Mouse (Mus musculus) embryonic facial prominence, embryonic 15.5 days (tissue): ENCODE measurements around the gene Smpdl3a. TPM values are rescaled to one million over a fixed set of nuclear protein-coding genes. Genes with fewer than 3 reads are reported as not detected.

Experiments used
- ATAC-seq: fragments of 200-750 bp; cut with Nextera tagmentation; 2 replicates; pipeline ENCODE4 v1.8.0; 2017; ENCODE audit warnings: low read depth, moderate TSS enrichment; ENCODE audit not compliant: insufficient number of reproducible peaks, low FRiP score, low TSS enrichment
- H3K27ac ChIP-seq: fragments of 300-500 bp; sonication (generic); replicated peaks from 2 replicates; pipeline ENCODE4 v1.5.1; 2015; ENCODE audit warnings: mild to moderate bottlenecking, inconsistent platforms
- H3K27me3 ChIP-seq: fragments of 300-500 bp; sonication (generic); 2 replicates; pipeline ENCODE4 v1.6.1; 2015; ENCODE audit warnings: inconsistent platforms
- H3K36me3 ChIP-seq: fragments of 300-500 bp; sonication (generic); 2 replicates; pipeline ENCODE4 v1.6.1; 2015; ENCODE audit warnings: mild to moderate bottlenecking, inconsistent platforms
- H3K4me1 ChIP-seq: fragments of 300-500 bp; sonication (generic); 2 replicates; pipeline ENCODE4 v1.6.1; 2015; ENCODE audit warnings: inconsistent platforms
- H3K4me2 ChIP-seq: fragments of 300-500 bp; sonication (generic); replicated peaks from 2 replicates; pipeline ENCODE4 v1.6.1; 2015; ENCODE audit warnings: mild to moderate bottlenecking, inconsistent platforms
- H3K4me3 ChIP-seq: fragments of 300-500 bp; sonication (generic); replicated peaks from 2 replicates; pipeline ENCODE4 v1.5.1; 2015; ENCODE audit warnings: mild to moderate bottlenecking, inconsistent platforms
- H3K9ac ChIP-seq: fragments of 300-500 bp; sonication (generic); 2 replicates; pipeline ENCODE4 v1.6.1; 2015; ENCODE audit warnings: inconsistent platforms
- H3K9me3 ChIP-seq: fragments of 300-500 bp; sonication (generic); replicated peaks from 2 replicates; pipeline ENCODE4 v1.6.1; 2016; ENCODE audit warnings: inconsistent platforms
- WGBS: fragments of 180-500 bp; shearing (Covaris S2); methylation state at CpG from one replicate; pipeline ENCODE4 v1.1.7; 2015; 5-methylcytosine and 5-hydroxymethylcytosine counted together
- polyA plus RNA-seq: library from polyadenylated mRNA; unstranded; fragments of >200 nt; fragmentation: Nextera tagmentation; extraction: Ambion mirVana; gene quantifications from 2 replicates; pipeline ENCODE4 v1.2.1, GENCODE M21; 2015

Smpdl3a gene
- 22.0 and 22.4 TPM in 2 replicates for polyA plus RNA-seq

- ATAC-seq, result no peak
- Histone ChIP-seq H3K27ac (peak within 1 kb of the TSS; percentile 63; the same call in 1 of the 2 replicates), H3K36me3 (no peaks in the 10 kb centered on the region), H3K4me3 (peak within 1 kb of the TSS; percentile 54), H3K4me1 (peaks cover 12% of the 10 kb centered on the region), H3K4me2 (peak within 1 kb of the TSS; percentile 95), H3K9ac (peak within 1 kb of the TSS; percentile 55), H3K27me3 (no peaks in the 10 kb centered on the region), H3K9me3 (no peaks in the 10 kb centered on the region)
- 73% methylated on average over 7 of the region's 7 CpGs for WGBS
These were observed at the start of gene Smpdl3a for GRCm38 (mm10) chr10:57794018-57794417. Smpdl3a (plus strand) TSS chr10:57794335.

- no peak overlapping the region for H3K9ac ChIP-seq
- H3K27ac ChIP-seq, result no peak overlapping the region
- H3K4me2 ChIP-seq, result no peak overlapping the region
- H3K36me3 ChIP-seq, result no peaks in the 10 kb centered on the region
- ATAC-seq, result no peak
- H3K9me3 ChIP-seq, result no peaks in the 10 kb centered on the region
- no peak overlapping the region for H3K4me3 ChIP-seq
- no peaks in the 10 kb centered on the region for H3K4me1 ChIP-seq
- no peaks in the 10 kb centered on the region for H3K27me3 ChIP-seq
These were observed 48.7 kb upstream of the Smpdl3a start for GRCm38 (mm10) chr10:57745452-57745851.

GRCm38 (mm10) chr10:57747127-57747526 is 47.0 kb upstream of the Smpdl3a start:
- Histone ChIP-seq H3K27ac (no peak overlapping the region), H3K4me2 (no peak overlapping the region), H3K4me3 (no peak overlapping the region), H3K9ac (no peak overlapping the region), H3K36me3 (no peaks in the 10 kb centered on the region), H3K9me3 (no peaks in the 10 kb centered on the region), H3K4me1 (no peaks in the 10 kb centered on the region), H3K27me3 (no peaks in the 10 kb centered on the region)
- no peak for ATAC-seq

- no peaks in the 10 kb centered on the region for H3K4me1 ChIP-seq
- no peak overlapping the region for H3K4me2 ChIP-seq
- no peak for ATAC-seq
- no peak overlapping the region for H3K4me3 ChIP-seq
- no peak overlapping the region for H3K9ac ChIP-seq
- H3K27ac ChIP-seq, result no peak overlapping the region
- H3K9me3 ChIP-seq, result no peaks in the 10 kb centered on the region
- H3K36me3 ChIP-seq, result no peaks in the 10 kb centered on the region
- no peaks in the 10 kb centered on the region for H3K27me3 ChIP-seq
- WGBS, result 66% methylated on average over 1 of the region's 1 CpGs
These were observed 40.8 kb upstream of the Smpdl3a start for GRCm38 (mm10) chr10:57753343-57753742.

DNA sequence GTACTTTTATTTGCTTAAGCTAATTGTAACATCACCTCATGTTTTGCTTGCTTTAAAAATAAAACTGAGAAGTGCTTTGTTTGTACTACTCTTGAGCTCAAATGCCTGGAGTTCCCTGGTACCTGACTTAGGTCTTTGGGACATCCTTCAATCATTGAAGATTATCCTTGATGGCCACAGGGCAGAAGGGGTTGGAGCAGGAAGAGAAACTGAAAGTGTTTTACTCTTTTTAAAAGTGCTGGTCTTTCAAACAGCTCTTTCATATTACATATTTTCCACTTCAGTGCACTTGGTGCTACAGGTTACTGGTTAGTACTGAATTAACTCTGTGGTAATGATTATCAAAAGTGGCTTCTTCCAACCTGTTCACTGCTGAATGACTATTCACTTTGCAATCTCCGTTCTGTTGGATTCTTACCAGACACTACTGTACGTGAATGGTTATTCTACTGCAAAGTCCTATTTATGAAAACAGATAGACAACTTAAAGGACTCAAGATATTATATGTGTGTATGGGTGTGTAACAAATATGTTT is 38.9 kb upstream of the Smpdl3a start:
- H3K4me2 ChIP-seq, result no peak overlapping the region
- H3K27ac ChIP-seq, result no peak overlapping the region

GRCm38 (mm10) chr10:57758999-57759398 is 35.1 kb upstream of the Smpdl3a start:
- H3K36me3 ChIP-seq, result no peaks in the 10 kb centered on the region
- no peaks in the 10 kb centered on the region for H3K27me3 ChIP-seq
- H3K27ac ChIP-seq, result no peak overlapping the region
- H3K9ac ChIP-seq, result no peak overlapping the region
- no peak overlapping the region for H3K4me2 ChIP-seq
- no peaks in the 10 kb centered on the region for H3K4me1 ChIP-seq
- H3K9me3 ChIP-seq, result no peaks in the 10 kb centered on the region
- WGBS, result 86% methylated on average over 2 of the region's 2 CpGs
- H3K4me3 ChIP-seq, result no peak overlapping the region
- no peak for ATAC-seq

More for the DNA sequence above, 38.9 kb upstream of the Smpdl3a start:
- Histone ChIP-seq H3K9ac (no peak overlapping the region), H3K36me3 (no peaks in the 10 kb centered on the region), H3K9me3 (no peaks in the 10 kb centered on the region), H3K4me1 (no peaks in the 10 kb centered on the region), H3K27me3 (no peaks in the 10 kb centered on the region), H3K4me3 (no peak overlapping the region)
- no peak for ATAC-seq
- WGBS, result 83% methylated on average over 2 of the region's 2 CpGs

GRCm38 (mm10) chr10:57760694-57761093 is 33.4 kb upstream of the Smpdl3a start:
- H3K36me3 ChIP-seq, result no peaks in the 10 kb centered on the region
- H3K27ac ChIP-seq, result no peak overlapping the region
- H3K4me1 ChIP-seq, result no peaks in the 10 kb centered on the region
- H3K9me3 ChIP-seq, result no peaks in the 10 kb centered on the region
- no peak overlapping the region for H3K9ac ChIP-seq
- WGBS, result 65% methylated on average over 3 of the region's 3 CpGs
- no peak overlapping the region for H3K4me3 ChIP-seq
- H3K27me3 ChIP-seq, result no peaks in the 10 kb centered on the region
- ATAC-seq, result no peak
- H3K4me2 ChIP-seq, result no peak overlapping the region

DNA sequence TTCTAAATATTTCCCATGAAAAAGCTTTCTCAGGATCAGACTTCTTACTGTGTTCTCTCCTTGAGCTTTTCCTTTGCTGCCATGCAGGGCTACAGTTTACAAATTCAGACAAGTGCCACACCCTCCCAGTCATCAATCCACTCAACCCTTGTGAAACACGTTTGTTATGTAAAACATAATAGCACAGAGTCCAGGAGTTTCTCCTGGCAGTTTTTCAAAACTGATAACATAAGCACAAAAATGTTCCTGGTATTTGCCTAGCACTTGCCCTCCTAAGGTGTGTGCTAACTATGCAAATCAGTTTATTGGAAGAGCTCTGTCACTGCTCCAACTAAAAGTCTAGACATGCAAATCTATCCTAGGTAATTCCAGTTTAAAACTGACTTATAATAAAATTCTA is 31.1 kb upstream of the Smpdl3a start:
- WGBS, result 33% methylated on average over 1 of the region's 1 CpGs
- no peak overlapping the region for H3K4me2 ChIP-seq
- no peak for ATAC-seq

GRCm38 (mm10) chr10:57783289-57784130 is 10.6 kb upstream of the Smpdl3a start:
- H3K9ac ChIP-seq, result no peak overlapping the region
- H3K36me3 ChIP-seq, result no peaks in the 10 kb centered on the region
- H3K4me1 ChIP-seq, result no peaks in the 10 kb centered on the region
- H3K4me3 ChIP-seq, result no peak overlapping the region
- no peaks in the 10 kb centered on the region for H3K27me3 ChIP-seq
- H3K4me2 ChIP-seq, result no peak overlapping the region
- H3K9me3 ChIP-seq, result no peaks in the 10 kb centered on the region
- WGBS, result 46% methylated on average over 12 of the region's 13 CpGs
- no peak for ATAC-seq
- no peak overlapping the region for H3K27ac ChIP-seq

More for the DNA sequence above, 31.1 kb upstream of the Smpdl3a start:
- H3K27me3 ChIP-seq, result no peaks in the 10 kb centered on the region
- H3K27ac ChIP-seq, result no peak overlapping the region
- H3K9ac ChIP-seq, result no peak overlapping the region
- no peaks in the 10 kb centered on the region for H3K9me3 ChIP-seq
- no peaks in the 10 kb centered on the region for H3K4me1 ChIP-seq
- no peaks in the 10 kb centered on the region for H3K36me3 ChIP-seq
- no peak overlapping the region for H3K4me3 ChIP-seq

GRCm38 (mm10) chr10:57784131-57784875 is 9.8 kb upstream of the Smpdl3a start:
- Histone ChIP-seq H3K4me2 (peak overlapping the region; percentile 23; the same call in 1 of the 2 replicates), H3K27ac (no peak overlapping the region), H3K4me1 (no peaks in the 10 kb centered on the region), H3K9me3 (no peaks in the 10 kb centered on the region), H3K9ac (no peak overlapping the region), H3K36me3 (no peaks in the 10 kb centered on the region), H3K4me3 (no peak overlapping the region), H3K27me3 (no peaks in the 10 kb centered on the region)
- 15% methylated on average over 7 of the region's 7 CpGs for WGBS
- no peak for ATAC-seq

GRCm38 (mm10) chr10:57784876-57785150 is 9.3 kb upstream of the Smpdl3a start, which contains the start of gene Fabp7:
Fabp7 (plus strand) TSS chr10:57784881.
- 13% methylated on average over 7 of the region's 7 CpGs for WGBS
- Histone ChIP-seq H3K4me3 (no peak within 1 kb of the TSS), H3K9ac (no peak within 1 kb of the TSS)

More at GRCm38 (mm10) chr10:57784876-57785150, 9.3 kb upstream of the Smpdl3a start, which contains the start of gene Fabp7:
- H3K36me3 ChIP-seq, result no peaks in the 10 kb centered on the region
- H3K4me2 ChIP-seq, result peak within 1 kb of the TSS; percentile 23; the same call in 1 of the 2 replicates
- H3K9me3 ChIP-seq, result no peaks in the 10 kb centered on the region
- H3K4me1 ChIP-seq, result no peaks in the 10 kb centered on the region
- H3K27me3 ChIP-seq, result no peaks in the 10 kb centered on the region
- no peak within 1 kb of the TSS for H3K27ac ChIP-seq
- no peak for ATAC-seq
